Mouse (Mus musculus) megakaryocyte progenitor cell, adult 5-6 weeks (primary cell): ENCODE measurements around the gene Ccnt1. TPM values are rescaled to one million over a fixed set of nuclear protein-coding genes. Genes with fewer than 3 reads are reported as not detected.

ENCODE experiments used
- ATAC-seq: replicated peaks from 2 replicates; pipeline ENCODE4 v1.8.0; 2016; ENCODE audit warnings: mild to moderate bottlenecking, moderate TSS enrichment, inconsistent platforms; ENCODE audit not compliant: poor library complexity
- total RNA-seq, 2 experiments: library from RNA; stranded (forward) in 1 of 2; stranded (reverse) in 1 of 2; fragments of 157-497, 149-512 nt in 1 of 2; fragments of 200-1000 nt in 1 of 2; gene quantifications; 2 replicates each; pipeline versions ENCODE4 v1.2.3 to v1.2.4; 2015 to 2017

Gene Ccnt1
- total RNA-seq, 2 experiments from 2014 or later, result 54.1 to 57.8 TPM

DNA sequence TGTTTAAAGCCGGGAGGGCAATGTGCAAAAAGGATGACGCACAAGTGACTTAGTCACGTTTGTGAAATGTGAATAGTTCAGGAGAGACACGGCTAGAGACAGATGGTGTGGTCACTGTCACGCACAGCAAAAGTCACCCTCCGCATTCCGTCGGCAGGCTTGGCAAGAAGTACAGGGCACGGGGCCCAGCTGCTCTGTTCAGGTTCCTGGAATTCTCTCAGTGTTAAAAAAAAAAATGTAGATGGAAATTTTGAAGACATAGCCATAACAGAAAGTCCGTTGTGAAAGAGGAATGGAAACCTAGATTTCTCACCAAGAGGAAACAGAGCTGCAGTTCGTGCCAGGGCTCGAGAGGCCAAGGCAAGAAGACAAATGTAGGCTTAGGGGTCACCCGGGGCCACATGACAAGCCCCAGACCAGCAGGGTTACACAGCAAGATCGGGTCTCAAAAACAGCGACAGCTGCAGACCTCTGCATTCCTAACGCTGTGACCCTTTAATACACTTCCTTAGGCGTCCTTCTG, 57.9 kb downstream of the Ccnt1 start:
- peak; percentile 41 for ATAC-seq

DNA sequence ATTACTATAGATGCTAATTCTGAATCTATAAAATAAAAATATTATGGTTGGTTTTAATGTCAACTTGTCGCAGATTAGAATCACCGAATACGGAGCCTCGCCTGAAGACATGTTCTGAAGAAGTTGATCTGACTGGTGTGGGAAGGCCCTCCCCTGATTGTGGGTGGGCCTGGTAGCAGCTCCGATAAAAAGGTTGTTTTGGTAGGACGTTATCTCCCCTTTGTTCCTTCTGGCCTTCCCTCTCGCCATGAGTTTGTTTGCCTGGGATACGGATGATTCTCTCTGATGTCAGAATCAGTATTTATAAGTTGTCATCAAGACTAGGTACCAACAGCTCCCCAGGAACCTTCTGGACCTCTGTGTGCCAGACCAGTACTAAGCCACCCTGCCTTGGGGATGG, 58.5 kb downstream of the Ccnt1 start:
- ATAC-seq, result no peak

DNA sequence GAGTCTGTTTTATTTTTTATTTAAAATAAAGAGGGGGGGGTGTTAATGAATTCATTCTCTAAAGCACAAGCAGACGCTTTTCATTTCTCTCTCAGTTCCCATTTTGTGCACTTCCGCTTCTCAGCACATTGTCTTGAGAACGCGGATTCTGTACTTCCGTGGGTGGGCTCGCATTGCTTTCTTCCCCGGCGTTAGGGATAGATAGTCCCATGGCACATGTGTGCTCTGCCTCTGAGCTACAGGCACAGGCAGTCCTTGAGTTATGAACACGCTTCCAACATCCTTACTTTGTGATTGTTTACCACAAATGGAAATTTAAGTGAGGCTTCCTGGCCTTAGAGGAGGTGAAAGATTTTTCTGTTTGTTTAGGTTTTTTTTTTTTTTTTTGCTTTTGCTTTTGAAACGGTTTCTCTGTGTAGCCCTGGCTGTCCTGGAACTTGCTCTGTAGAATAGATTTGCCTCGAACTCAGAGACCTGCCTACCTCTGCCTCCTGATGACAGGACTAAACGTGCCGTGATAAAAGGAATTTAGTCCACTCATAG, 59.3 kb downstream of the Ccnt1 start:
- ATAC-seq, result peak; percentile 32

DNA sequence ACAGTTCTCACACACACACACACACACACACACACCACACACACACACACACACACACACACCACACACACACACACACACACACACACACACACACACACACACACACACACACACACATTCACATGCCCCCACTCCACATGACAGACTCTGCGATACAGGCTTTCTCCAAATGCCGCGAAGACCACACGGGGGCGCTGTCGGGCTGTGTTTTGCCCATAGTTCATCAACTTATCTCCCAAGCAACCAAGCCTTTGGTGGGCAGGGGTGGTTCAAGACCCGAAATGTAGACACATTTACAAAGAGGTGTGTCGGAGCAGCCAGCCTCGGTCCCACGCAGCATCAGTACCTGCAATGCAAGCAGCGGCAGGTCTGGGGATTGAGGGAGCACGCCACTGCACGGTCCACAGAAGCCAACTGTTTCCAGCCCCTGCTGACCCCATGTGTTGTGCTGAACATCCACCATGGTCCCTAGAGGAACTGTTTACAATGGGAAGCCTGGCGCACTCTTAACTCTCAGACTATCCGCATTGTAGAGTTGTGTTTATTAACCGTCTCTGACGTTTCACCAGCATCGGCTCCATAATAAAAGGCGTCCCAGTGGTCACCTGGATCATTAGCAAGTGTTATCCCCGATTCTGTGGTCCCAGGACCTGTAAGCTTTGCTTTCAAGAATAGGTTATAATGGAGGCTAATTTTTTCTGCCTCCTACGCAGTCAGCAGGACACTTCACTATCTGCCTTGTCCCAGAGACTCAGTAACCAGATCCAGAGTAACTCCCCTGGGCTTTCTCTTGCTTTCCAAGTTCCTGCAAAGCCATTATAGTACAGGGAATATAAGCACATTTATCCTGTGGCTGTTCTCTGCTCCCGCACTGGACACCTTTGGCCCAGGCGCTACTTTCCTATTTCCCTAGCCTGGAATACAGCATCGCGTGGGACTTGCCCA, 60.0 kb downstream of the Ccnt1 start:
- ATAC-seq, result peak; percentile 68

DNA sequence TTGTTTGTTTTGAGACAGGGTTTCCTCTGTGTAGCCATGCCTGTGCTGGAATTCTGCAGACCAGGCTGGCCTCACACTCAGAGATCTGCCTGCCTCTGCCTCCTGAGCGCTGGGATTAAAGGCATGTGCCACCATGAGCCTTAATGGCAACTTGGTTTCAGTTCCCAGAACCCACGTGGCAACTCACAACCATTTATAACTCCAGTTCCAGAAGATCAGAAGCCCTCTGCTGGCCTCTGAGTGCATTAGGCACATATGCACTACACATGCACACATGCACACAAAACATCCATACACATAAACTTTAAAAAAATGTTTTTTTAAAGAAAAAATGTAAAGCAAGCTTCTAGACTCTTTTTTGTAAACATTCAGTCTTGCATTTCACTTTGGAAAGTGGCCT, 61.3 kb downstream of the Ccnt1 start:
- ATAC-seq, result no peak

DNA sequence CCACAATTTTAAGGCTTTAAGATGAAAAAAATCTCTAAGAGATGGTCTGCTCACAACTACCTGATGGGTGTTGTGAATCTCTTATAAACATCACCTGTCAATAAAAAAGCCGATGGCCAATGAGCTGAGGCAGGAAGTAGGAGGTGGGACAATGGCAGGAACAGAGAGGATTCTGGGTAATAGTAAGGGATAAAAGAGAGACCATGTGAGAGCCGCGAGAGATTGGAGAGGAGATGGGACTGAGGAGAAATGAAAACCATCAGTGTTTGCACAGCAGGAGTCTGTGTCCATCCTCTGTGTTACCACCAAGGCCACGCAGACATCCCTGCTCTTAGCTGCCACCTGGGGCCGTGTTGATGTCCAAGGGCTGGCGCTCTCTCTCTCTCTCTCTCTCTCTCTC, 63.4 kb downstream of the Ccnt1 start:
- ATAC-seq, result no peak

DNA sequence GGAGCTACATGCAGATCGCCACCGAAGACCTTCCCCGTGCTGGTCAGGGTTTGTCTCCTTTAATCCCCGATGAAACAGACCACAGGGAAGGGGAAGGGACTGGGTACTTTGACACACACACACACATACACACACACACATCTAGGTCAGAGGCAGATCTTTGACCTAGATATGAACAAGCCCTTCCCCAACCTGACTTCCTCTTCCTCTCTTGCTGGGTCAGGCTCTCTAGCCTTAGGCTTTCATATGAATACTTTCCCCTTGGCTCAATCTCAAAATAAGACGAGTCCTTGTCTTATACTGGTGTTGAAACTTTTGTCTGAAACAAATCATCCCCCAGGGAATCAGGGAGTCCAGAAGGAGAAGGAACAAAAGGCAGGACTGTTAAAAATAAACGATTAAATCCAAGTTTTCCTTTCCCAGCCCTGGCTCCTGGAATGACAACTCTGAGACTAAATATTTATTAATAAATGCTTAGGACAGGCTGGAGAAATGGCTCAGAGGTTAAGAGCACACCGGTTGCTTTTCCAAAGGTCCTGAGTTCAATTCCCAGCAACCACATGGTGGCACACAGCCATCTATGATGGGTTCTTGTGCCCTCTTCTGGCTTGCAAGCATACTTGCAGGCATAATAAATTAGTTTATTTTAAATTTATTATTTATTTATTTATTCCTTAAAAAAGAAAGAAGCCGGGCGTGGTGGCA, 64.3 kb downstream of the Ccnt1 start:
- peak; percentile 60 for ATAC-seq

DNA sequence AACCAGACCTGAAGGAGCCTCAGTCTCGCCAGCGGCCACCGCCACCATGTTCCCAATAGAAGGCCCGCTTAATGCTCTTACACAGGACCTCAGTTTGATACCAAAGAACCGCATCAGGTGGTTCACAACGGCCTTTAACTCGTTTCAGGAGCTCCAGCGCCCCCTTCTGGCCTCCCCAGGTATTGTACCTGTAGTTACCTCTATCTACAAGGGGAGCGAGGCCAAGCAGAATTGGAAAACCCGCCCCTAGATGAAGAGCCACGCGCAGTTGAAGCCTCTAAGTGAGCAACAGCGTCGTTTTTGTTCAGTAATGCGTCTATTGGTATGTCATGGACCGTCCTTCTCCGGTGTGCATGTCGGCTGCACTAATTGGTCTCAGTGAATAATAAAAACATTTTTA, 66.2 kb downstream of the Ccnt1 start:
- ATAC-seq, result peak; percentile 83

DNA sequence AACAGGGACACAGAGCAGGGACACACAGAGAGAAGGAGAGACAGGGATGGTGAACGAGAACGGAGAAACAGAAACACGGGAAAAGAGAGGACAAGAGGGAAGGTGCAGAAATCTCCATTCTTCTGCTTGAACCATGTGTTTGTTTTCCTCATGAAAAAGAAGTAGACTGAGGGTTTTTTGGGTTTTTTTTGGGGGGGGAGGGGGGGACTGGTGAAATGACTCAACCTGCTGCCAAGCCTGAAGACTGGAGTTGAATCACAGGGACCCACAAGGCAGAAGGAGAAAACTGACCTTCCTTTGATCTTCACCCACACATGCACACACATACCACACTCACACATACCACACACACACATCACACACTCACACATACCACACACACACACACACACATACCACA, 67.4 kb downstream of the Ccnt1 start:
- ATAC-seq, result no peak

DNA sequence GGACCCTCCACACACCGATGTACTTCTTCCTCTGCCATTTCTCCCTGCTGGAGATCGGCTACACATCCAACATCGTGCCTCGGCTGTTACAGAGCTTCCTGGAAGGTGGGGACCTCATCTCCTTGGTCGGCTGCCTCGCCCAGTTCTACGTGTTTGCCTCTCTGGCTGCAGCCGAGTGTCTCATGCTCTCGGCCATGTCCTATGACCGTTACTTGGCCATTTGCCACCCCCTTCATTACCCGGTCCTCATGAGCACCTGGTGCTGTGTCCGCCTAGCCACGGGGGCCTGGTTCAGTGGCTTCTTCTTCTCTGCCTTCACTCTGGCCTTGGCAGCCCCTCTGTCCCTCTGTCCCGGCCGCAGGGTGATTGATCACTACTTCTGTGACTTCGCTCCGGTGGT, 73.1 kb downstream of the Ccnt1 start:
- ATAC-seq, result no peak

DNA sequence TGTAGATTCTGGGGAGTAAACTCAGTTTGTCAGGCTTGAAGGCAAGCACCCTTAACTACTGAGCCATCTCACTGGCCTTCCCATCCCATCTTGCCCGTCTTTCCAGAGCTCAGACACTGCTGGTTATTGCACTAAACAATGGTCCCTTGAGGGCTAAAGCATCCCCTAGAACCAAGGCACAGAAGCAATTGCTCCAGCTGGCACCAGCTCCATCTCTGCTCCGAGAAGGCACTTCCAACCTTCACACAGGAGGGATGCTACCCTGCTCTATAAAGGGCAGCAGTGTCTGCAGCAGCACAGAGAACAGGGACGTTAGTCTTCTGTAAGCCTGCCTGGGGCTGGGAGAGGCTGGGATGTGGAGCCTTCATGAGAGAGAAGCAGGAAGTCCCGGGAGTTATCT, 78.6 kb downstream of the Ccnt1 start, which contains the start of gene Olfr279:
Gene Olfr279 (plus strand): TSS at position 301 of the 400 bp plus-strand sequence.
- no peak for ATAC-seq

DNA sequence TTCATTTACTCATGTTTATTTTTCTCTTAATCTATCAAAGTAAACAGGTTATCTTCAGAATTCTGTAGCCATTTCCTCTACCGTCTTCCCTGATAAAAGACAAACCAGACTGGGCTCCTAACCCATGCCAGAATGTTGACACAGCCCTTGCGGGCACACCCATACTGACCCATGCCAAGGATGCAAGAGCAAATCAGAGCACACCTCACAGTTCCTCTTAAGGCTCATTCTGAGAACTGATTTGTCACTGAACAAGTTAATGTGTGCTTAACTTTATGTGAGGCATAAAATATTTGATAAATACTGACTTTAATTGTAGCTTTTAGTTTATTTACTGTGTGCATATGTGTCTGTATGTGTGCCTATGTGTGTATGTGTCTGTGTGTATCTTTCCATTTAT, 79.4 kb downstream of the Ccnt1 start:
- ATAC-seq, result no peak

Other genes starting within 250 kb of the Ccnt1 start
- not detected in 2 replicates for gene Olfr284, start 229.9 kb downstream of the Ccnt1 start, total RNA-seq (2015)
- not detected in 2 replicates for gene Olfr284, start 229.9 kb downstream of the Ccnt1 start, total RNA-seq (2017)
- not detected in 2 replicates for gene Olfr283, start 190.0 kb downstream of the Ccnt1 start, total RNA-seq (2015)
- gene Olfr283, start 190.0 kb downstream of the Ccnt1 start, total RNA-seq (2017), result not detected in 2 replicates
- gene Olfr282, start 139.7 kb downstream of the Ccnt1 start, total RNA-seq (2015), result not detected in 2 replicates
- gene Olfr282, start 139.7 kb downstream of the Ccnt1 start, total RNA-seq (2017), result not detected in 2 replicates
- gene Olfr281, start 118.3 kb downstream of the Ccnt1 start, total RNA-seq (2015), result not detected in 2 replicates
- not detected in 2 replicates for gene Olfr281, start 118.3 kb downstream of the Ccnt1 start, total RNA-seq (2017)
- gene OR5BS1P, start 101.0 kb downstream of the Ccnt1 start, total RNA-seq (2015), result not detected in 2 replicates
- not detected in 2 replicates for gene OR5BS1P, start 101.0 kb downstream of the Ccnt1 start, total RNA-seq (2017)
- gene Lalba, start 88.2 kb downstream of the Ccnt1 start, total RNA-seq (2015), result not detected in 2 replicates
- gene Lalba, start 88.2 kb downstream of the Ccnt1 start, total RNA-seq (2017), result not detected in 2 replicates
- gene Olfr279, start 78.5 kb downstream of the Ccnt1 start, total RNA-seq (2015), result not detected in 2 replicates
- gene Olfr279, start 78.5 kb downstream of the Ccnt1 start, total RNA-seq (2017), result not detected in 2 replicates
- 65.7 and 68.6 TPM in 2 replicates for gene Kansl2, start 36.7 kb downstream of the Ccnt1 start, total RNA-seq (2015)
- 60.1 and 62.8 TPM in 2 replicates for gene Kansl2, start 36.7 kb downstream of the Ccnt1 start, total RNA-seq (2017)
- gene 4930415O20Rik, start 81 bp upstream of the Ccnt1 start, total RNA-seq (2015), result not detected in 2 replicates
- not detected in 2 replicates for gene 4930415O20Rik, start 81 bp upstream of the Ccnt1 start, total RNA-seq (2017)
- 2.2 and 3.1 TPM in 2 replicates for gene Adcy6, start 39.2 kb upstream of the Ccnt1 start, total RNA-seq (2015)
- gene Adcy6, start 39.2 kb upstream of the Ccnt1 start, total RNA-seq (2017), result 6.7 and 7.7 TPM in 2 replicates
- not detected in 2 replicates for gene Cacnb3, start 59.9 kb upstream of the Ccnt1 start, total RNA-seq (2015)
- not detected in 2 replicates for gene Cacnb3, start 59.9 kb upstream of the Ccnt1 start, total RNA-seq (2017)
- gene Ddx23, start 92.0 kb upstream of the Ccnt1 start, total RNA-seq (2015), result 22.1 and 25.0 TPM in 2 replicates
- 88.0 and 121 TPM in 2 replicates for gene Ddx23, start 92.0 kb upstream of the Ccnt1 start, total RNA-seq (2017)
- 1.1 and 1.7 TPM in 2 replicates for gene Rnd1, start 106.5 kb upstream of the Ccnt1 start, total RNA-seq (2015)
- gene Rnd1, start 106.5 kb upstream of the Ccnt1 start, total RNA-seq (2017), result 3.3 and 3.5 TPM in 2 replicates
- not detected in 2 replicates for gene Ccdc65, start 137.3 kb upstream of the Ccnt1 start, total RNA-seq (2015)
- not detected in 2 replicates for gene Ccdc65, start 137.3 kb upstream of the Ccnt1 start, total RNA-seq (2017)
- 45.2 and 50.0 TPM in 2 replicates for gene Fkbp11, start 157.3 kb upstream of the Ccnt1 start, total RNA-seq (2015)
- 35.5 and 62.3 TPM in 2 replicates for gene Fkbp11, start 157.3 kb upstream of the Ccnt1 start, total RNA-seq (2017)
- 32.3 and 35.2 TPM in 2 replicates for gene Arf3, start 192.3 kb upstream of the Ccnt1 start, total RNA-seq (2015)
- gene Arf3, start 192.3 kb upstream of the Ccnt1 start, total RNA-seq (2017), result 32.2 and 36.9 TPM in 2 replicates
- 0.22 TPM in 1 of 2 replicates, not detected in the other for gene Wnt10b, start 207.2 kb upstream of the Ccnt1 start, total RNA-seq (2015)
- gene Wnt10b, start 207.2 kb upstream of the Ccnt1 start, total RNA-seq (2017), result 0.54 TPM in 1 of 2 replicates, not detected in the other
- gene Wnt1, start 218.9 kb upstream of the Ccnt1 start, total RNA-seq (2015), result not detected in 2 replicates
- not detected in 2 replicates for gene Wnt1, start 218.9 kb upstream of the Ccnt1 start, total RNA-seq (2017)
- not detected in 2 replicates for gene Ddn, start 238.6 kb upstream of the Ccnt1 start, total RNA-seq (2015)
- gene Ddn, start 238.6 kb upstream of the Ccnt1 start, total RNA-seq (2017), result under 0.01 and 0.10 TPM in 2 replicates